Mouse (Mus musculus): ENCODE data around the gene Nfe2. TPM values are rescaled to one million over a fixed set of nuclear protein-coding genes. Genes with fewer than 3 reads are reported as not detected.

The Nfe2 gene
- 1 to 10 TPM in 2 of 3 experiments, under 1 TPM in 1; 0.96 to 1.3 (median 1.1) TPM for polyA plus RNA-seq (2017; shearing (Covaris generic))

DNA sequence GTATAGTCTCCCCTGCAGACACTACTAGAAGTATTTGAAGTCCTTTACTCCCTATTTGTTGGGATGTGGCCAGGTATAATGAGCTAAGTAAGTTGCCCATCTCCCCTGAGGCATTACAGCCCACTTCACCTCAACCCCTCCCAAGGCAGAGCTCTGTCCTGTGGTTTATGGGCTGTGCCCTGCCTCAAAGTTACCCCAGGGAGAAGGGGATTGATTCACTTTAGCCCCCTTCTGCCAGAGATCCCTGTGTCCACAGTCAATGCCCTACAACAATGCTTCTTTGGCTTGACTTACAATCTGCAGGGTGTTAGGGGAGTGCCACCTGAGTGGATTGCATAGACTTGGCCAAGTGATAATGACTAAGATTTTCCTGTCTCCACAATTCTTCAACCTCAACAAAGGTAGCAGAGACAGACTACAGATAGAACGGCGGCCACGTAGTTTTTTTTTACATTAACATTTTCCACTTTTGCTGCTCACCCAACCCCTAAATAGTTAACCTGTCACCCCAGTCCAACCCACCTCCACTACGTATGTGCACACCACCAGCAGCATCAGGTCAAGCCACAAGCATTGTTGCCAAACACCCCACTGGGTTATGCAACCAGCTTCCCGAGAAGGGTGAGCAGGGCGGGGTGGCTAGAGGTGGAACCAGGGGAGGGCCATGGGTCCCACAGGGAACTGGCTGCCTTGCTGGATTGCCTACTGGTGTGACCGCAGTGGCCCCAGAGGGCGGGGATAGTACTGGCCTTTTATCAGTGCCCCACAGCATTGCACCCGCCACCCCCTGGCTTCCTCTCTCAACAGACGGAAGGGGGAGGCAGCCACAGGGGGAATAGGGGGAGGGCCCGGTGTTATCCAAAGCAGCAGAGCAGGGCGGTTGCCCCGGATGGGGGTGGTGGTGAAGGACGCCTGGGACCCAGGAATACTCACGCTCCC lies at the start of gene Nfe2:
TSS of gene Nfe2 (minus strand) at position 614 of the 939 bp plus-strand sequence.
- ATAC-seq: peak; percentile 84

DNA sequence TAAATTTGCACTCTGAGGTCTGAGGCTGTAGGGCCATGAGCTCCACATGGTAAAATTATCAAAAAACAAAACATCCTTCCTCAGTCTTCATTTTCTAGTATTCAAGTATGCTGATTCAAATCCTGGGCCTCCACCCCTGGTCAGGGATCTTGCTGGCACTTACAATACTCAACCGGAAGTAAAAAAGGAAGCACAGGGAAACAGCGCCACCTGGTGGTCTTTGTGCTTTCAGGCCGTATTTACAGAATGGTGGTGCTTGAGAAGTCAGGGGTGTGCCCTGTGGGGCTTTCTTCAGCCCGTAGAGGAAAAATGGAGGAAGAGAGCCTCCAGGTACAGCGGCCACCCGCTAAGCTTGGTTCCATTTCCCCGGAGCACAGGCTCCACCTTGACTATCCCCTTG lies 48.9 kb upstream of the Nfe2 start:
- peak; percentile 61 for ATAC-seq

DNA sequence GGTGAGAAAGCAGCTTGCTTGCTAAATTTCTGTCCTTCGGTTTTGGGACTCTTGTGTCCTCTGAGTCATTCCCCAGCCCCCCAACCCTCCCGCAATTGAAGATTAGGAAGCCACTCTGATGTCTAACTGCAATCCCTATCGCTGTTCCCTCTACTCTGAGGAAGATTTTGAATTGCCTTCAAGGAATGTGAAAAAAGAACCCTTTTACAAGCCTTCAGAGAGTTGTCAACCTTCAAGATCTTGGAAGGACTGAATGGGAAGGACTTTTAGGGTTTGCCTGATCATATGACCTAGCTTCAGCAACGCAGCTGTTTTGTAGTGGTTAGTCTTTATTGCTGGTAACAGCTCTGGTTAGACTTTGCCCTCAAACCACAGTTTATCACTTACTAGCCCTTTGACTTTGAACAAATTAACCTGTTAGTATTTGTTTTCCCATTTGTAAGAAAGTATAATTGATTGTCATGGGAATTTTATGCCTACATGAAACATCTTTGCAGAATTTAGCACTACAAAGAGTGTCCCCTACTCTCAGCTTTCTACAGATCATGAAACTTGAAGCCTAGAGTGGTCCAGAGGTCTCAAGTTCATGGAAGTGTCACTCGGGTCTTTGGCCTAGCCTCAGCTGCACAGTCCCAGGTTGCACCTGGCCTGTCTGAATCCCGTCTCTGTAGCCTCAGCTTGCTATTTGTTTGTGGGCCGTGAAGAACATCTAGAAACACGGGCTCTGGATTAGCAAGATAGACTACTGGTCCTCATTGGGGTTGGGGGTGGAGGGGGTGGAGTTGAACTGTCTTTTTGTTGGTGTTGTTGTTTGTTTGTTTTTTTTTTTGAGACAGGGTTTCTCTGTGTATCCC lies 47.8 kb upstream of the Nfe2 start:
- no peak for ATAC-seq

DNA sequence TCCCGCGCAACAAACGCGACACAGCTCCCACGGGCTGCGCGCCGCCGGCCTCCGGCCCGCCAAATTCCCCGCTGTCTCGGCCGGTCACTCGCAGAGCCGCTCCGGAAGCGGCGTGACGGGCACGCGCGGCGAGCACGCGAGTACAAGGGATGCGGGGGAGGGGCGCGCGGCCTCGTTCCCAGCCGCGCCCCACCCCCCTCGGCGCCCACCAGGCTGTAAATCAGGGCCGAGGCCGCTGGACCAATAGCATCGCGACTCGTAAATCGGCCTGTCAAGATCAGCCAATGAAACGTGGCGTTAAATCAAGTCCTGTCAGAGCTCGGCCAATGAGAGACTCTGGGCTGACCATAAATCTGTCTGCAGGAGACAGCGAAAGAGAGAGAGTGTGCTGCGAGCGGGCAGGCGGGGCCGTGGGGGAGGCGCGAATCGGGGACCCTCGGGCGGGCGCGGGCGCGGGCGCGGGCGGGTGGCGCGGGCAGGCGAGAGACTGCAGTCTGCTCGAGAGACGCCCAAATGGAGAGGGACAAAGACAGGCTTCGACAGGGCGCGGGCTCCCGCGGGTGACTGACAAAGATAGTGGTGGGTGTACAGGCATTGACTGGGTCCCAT lies 47.0 kb upstream of the Nfe2 start:
- peak; percentile 92 for ATAC-seq

DNA sequence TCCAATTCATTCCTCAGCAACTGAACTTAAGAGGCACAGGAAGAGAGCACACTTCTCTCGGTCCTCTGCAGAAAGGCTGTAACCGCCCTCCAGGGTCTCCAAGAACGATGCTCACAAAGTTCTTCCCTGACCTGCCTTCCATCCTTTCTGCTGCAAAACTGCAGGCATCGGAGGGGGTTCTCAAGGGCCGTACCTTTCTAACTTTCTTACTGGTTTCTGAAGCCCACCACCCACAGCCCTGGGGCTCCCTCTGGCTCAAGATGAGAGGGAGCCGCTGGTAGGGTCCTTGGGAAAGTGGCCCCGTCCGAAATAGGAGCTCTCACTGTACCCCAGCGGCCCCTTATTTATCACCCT lies 46.4 kb upstream of the Nfe2 start:
- ATAC-seq: no peak

DNA sequence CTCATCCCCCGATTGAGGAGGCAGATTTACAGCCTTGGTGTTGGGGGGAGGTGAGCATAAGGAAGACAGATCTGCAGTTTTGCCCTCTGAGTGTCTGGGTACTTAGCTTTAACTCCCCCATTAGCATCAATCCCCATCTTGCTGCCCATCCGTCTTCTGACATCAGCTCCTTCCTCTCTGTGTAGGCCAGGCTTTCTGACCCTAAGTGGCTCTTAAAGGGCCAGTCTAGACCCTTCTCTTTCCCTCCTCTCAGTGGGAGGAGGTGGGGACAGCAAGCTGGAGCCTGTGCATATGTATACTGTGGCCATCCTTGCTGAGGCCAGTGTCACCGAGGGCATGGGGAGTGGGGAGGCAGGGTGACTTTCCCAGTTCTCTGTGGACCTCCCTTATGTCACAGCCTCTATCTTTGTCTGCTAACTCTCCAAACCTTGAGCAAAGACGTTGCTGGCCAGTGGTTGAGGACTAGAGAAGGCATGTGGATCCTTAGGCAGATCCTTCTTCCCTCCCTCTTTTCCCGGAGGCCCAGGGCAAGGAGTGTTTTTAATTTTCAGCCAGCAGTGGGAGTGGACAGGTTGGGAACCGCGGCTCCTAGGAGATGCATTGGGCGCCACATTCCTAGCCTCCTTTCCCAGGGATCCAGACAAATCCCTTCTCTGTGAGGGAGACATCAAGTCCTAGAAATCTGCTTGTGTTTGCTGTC lies 45.9 kb upstream of the Nfe2 start:
- no peak for ATAC-seq

DNA sequence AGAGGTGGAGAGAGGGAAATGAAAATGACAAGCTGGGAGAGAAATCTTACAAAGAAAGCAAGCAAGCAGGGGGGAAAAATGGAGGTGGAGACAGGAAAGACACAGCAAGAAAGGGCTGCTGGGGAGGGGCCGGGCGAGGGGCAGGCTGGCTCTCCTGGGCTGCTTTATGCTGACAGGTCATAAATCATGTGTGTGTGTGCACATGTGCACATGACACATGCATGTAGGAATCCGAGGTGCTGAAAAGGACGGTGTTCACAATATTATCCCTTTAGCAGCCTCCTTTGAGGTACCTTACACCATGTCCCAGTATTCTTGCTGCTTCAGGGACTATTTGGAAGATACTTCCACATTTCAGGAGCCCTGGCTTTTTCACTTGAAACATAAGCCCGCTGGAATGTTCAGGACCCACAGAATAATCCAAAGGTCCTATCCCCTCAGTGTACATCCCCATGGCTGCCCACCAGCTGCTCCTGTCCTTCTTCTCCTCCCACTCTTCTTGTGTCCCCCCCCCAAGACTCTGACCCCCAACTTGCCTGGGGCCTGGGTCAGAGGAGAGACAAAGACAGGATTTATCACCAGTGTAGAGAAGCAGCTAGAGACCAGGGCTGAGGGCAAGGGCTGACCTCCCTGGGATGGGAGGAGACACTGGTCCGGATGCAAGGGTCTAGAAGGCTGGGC lies 44.3 kb upstream of the Nfe2 start:
- no peak for ATAC-seq

DNA sequence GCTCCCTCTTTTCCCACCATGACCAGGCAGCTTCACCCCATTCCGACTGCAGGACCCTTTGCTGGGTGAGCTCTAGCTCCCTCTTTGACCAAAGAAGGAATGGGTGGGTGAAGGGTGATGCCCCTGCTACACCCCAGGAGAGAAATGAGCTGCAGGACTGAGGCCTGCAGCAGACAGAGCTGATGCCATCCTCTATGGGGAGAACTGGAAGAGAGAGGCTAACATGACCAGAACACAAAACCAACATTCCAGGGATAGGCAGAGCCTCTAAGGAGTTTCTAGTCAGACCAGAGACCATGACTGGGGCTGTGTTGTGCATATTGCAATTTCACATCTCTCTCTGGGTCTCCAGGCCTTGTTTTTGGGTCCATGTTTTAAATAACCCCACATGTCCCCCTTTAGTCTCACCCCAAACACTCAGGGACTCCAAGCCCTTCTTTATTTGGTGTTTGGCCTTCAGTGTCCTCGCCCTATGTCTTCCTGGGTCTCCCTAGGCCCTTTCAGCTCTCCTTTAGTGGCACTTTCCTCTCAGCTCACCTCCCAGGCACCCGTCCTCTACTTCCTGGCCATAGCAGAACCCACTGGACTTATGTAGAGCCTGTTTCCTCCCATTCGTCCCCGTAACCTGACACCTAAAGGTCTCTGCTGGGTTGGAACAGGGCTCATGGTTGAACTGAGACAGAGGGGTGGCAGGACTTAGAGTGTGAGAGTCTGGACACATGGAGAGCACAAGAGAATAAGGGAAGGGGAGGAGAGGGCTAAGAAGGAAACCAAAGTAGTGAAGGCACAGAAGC lies 43.5 kb upstream of the Nfe2 start:
- ATAC-seq: no peak

DNA sequence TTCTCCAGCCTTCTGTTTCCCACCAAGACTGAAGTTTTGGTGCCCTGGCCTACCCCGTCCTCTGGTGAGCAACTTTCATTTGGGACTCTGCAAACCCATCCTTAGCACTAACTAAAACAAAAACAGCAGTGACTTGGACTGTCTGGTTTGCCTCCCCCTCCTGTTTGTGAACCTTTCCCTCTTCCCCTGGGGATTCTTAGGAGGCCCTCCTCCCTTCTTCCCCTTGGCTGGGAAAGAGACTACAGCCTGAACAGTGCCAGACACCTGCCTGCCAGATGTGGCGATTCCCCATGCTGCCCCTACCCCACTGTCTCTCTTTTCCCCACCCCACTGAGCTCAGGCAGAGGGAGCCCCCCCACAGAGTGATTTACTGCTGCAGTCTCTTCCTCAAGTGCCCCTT lies 42.8 kb upstream of the Nfe2 start:
- no peak for ATAC-seq

DNA sequence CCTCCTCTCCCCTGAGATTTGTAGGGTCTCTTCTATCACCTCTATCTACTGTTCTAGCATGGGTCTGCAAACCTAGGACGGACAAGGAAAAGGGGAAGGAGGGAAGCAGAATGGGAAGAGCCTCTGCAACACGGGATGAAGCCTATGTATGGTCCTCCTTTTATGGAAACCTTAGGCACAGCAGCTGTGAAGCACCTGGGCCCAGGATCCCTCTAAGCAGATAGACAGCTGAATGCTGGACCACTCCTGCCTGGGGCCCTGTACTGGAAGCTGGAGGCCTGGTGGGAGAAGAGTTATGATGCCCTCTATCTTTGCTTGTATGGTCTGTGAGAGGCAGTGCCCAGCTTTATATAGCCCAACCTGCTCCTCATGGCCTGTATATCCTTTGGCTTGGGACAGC lies 42.4 kb upstream of the Nfe2 start:
- ATAC-seq: no peak

DNA sequence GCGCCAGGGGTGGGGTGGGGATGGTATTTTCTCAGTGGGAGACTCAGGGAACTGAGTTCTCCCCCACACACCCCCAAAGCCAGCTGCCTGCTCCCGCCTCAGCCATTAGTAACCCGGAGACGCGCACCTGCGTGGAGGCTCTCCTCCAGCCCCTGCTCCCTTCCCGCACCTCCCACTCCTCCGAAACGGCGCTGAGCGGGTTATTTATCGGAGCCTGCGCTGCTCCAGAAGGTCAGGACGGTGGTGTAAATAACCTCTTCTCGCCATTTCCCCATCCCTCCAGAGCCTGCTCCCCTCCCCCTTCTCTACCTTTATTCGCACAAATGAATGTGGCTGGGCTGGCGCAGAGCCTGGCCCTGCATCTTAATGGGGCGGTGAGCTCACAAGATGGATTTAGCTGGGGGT lies 41.9 kb upstream of the Nfe2 start:
- ATAC-seq: no peak

DNA sequence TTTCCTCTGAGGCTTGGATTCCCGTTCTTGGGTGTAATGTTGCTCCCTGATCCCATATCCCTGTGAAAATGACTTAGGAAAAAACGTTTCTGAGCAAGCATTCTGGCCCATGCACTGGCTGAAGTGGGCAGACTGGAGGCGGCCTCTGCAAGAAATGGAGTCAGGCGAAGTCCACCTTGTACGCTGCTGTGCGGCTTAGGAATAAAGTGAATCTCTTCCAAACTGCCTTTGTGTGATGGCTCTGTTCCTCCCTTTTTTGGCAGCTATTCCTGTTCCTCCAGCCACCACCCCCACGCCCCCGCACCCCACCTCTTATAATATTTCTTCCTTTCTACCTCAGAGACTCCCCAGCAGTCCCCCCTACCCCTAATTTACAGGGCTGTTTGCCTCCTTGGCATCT lies 41.4 kb upstream of the Nfe2 start:
- ATAC-seq: no peak

DNA sequence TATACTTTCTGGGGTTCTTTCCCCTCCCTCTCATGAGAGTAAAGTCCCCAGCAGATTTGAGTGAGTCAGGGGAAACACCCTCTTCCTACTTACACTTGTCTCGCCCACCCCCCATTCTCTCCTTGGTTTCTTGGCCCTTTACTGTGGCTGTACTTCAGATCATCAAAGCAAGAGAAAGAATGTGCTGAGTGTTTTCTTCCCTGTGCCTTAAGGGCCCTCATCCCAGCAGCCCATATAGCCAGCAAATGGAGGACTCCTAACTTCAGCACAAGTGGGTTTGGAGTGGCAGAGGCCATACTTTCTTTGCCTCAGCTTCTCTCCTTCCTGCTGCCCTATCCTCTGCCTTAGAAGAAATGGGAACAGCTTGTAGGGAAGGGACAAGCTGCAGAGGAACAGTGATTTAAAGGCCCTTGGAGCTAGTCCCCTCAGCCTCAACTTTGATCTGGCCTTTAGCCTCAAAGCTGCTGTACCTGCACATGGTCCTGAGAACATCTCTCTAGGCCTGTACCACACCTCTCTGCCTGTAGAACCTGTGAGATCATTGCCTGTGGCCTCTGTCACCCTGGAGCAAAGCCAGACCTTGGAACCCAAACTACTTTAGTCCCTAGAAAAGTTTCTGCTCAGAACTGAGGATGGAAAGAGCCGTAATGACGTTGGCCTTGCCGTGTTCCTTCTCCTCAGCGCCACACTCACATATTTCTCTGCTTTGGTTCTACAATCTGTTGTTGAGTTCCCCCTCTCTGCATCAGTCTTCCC lies 40.8 kb upstream of the Nfe2 start:
- no peak for ATAC-seq

DNA sequence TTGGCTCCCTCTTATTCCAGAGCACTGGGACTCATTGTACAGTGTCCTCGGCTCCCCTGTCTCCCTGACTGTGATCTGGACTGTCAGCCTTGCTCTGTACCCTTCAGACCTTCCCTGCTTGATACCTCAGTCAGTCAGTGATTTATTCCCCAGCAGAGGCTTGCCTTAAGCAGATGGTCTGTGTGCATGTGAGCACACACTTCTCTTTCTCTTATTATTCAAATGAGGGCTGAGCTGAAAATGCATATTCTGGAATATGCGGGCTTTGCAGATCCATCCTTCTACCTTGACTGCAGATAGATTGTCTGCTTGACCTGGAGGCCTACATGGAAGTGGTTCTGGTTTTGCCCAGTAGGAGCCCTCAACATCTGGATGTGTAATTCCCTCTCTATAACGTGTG lies 39.8 kb upstream of the Nfe2 start:
- no peak for ATAC-seq

DNA sequence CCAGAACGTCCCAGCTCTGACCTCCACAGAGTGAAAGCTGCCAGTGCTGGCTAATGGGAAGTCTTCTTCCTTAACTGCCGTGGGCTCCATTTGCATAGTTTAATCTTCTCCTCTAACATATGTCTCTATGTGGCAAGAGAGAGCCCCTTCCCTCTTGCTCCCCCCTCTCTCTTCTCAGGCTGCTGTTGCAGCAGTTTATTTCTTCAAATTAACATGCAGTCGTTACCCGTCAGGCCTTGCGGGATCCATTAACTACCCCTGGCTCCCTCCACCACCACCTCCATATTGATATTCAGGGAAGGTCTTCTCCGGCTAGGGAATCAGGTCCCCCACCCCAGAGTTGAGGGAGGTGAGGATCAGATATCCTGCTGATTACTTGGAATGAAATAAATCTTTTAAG lies 39.1 kb upstream of the Nfe2 start:
- ATAC-seq: no peak

DNA sequence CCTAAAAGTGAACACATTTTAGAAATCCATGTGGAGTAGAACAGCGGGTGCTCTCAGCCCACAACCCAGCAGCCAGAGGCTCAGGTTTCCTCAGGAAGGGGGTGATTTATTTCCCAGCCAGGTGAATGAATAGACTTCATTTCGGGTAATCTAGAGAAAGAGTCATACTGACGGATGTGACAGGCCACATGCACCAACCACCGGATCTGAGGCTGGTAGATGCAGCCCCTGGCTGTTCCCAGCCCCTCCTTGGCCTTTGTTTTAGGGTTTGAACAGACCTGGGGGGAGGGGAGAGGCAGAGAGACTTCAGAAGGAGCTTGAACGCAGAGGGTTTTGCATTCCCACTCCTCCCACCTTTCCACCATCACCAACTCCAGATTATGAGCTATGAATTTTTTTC lies 37.6 kb upstream of the Nfe2 start:
- ATAC-seq: no peak

DNA sequence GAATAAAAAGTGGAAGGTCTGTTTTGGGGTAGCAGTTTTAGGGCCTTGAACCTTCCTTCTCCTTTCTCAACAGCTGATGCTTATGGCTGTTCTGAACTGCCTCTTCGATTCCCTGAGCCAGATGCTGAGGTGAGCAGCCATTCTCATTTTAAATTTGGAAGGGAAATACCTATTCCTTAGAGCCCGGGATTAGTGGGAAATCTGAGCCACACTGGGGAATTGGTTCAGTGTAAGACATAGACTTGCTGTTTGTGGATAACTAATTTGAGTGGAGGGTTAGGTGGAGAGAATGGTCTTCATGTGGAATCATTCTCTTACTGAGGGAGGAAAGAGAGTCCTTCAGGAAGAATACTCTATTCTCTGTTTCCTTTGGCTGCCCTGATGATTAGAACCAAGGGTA lies 36.4 kb upstream of the Nfe2 start:
- ATAC-seq: no peak

DNA sequence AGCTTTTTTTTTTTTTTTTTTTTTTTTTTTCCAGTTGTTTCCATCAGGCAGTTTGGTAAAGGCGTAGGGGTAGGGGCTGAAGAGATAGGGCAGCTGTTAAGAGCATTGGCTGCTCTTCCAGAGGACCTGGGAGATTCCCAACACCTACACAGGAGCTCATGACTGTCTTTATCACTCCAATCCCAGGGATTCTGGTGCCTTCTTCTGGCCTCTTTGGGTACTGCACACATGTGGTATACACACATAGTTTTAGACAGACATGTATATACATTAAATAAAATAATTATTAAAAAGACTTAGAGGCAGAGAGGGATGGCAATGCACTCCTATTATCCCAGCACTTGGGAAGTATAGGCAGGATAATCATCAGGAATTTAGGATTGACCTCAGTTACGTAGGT lies 35.2 kb upstream of the Nfe2 start:
- no peak for ATAC-seq

DNA sequence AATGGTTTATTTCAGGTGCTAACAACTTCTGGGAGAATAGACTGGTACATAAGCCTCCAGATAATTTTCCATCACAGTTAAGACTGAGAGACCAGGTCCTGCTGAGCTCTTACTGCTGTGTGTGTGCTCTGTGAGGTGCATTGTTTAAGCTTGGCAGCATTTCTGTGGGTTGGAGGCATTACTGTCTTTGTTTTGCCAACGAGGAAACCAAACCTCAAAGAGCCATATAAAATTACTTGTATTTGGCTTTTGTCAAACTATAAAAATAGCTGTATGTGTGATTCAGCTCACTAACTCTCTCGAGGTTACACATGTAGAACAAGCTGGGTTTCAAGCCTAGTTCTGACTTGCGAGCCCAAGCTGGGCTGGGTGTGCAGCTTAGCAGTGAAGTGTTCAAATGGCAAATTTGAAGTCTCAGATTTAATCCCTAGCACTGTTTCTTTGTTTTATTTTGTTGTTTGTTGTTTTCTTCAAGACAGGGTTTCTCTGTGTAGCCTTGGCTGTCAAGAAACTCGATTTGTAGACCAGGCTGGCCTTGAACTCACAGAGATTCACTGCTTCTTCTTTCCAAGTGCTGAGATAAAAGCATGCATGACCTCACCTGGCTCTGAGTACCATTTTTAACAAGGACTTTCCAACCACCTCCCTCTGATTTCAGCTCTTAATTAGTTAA lies 34.6 kb upstream of the Nfe2 start:
- no peak for ATAC-seq

DNA sequence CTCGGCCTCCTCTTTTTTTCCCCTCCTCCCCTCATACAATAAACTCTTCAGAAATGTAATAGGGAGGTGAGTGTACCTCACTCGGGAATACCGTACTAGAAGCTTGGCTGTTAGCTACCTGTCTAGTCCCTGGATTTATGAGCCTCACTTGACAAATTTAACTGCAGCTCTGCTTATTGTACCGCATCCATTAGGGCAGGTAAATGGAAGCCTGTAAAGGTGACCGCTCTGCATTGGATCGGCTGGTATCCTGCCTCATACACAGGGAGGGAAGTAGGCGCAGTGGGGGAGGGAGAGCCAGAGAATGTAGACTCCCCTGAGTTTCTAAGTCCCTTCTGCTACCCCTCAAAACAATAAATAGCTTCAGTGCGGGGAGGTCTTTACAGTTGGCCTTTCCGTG lies 32.6 kb upstream of the Nfe2 start:
- no peak for ATAC-seq

All from inflammation-experienced regulatory T-cells, adult 6 months (primary cell).